Mouse (Mus musculus): ENCODE measurements at regions not wholly inside any gene's neighbourhood (a gene's known extent, or its start where the extent isn't known, plus 50 kb on each side); places are given as distances from the start of the nearest gene placed in this dataset. TPM values are rescaled to one million over a fixed set of nuclear protein-coding genes. Genes with fewer than 3 reads are reported as not detected.

Small RNA genes lying in the stretch of these regions (microRNA-seq; reads per million reads assigned to microRNA genes)
- not detected for gene Gm23681

All from lung, embryonic 15.5 days (tissue).